Mouse (Mus musculus) B cell, adult 2 months (primary cell): ENCODE data around the gene Fcer2a.
A peak's percentile ranks its signal among the peaks of the same experiment; 100 is the strongest.

Experiments used
- DNase-seq, 2 experiments: peaks; one replicate each; pipeline ENCODE4 v3.0.0; 2022

The Fcer2a gene

DNA sequence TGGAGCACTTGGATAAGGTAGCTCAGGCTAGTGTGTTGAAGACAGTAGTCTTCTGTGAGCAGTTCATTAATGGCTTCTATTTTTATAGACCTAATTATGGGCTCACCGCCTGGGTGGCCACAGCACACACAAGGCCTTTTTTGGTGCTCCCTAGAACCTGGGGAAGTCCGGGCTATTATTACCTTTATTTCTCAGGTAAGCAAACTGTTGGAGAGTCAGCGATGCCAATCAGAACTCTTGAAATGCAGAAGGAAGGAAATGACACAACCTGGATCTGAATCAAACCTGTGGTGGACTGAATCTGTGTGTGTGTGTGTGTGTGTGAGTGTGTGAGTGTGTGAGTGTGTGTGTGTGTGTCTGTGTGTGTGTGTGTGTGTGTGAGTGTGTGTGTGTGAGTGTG is at the start of gene Fcer2a:
Gene Fcer2a, minus strand, starts transcription at position 55 of the 400 bp plus-strand sequence.
- DNase-seq, result peak; percentile 60 to 73

DNA sequence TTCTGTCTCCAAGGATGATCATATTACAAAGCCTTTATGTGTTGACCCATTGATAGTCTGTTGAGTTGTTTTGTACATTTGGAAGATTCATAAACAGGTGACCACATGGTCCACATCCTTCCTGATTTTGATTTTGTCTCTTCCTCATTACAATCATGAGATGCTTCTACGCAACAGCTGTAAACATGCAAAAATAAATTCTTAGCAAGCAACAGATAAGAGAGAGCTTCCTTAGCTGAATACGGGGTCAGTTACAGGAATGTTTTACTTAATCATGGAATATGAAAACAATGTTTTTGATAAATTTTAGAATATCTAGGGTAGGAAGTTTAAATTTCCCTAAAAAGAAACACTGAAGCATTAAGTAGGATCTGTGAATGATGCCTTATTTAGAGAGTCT is 43.0 kb upstream of the Fcer2a start:
- DNase-seq, result no peak

DNA sequence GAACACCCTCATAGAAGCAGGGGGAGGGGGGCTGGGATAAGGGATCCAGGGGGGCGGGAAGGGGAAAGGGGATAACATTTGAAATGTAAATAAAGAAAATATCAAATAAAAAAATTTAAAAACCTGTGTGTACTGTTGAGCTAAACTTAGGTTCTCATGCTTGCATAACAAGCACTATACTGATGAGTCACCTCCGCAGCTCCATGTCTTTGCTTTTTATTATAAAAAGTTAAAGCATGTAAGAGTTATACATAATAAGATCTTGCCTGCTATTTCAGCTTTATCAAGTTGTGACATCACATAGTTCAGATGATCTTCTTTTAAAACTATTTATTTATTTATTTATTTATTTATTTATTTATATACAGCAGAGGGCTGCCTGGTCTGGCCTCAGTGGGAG is 41.6 kb upstream of the Fcer2a start:
- DNase-seq, result no peak

DNA sequence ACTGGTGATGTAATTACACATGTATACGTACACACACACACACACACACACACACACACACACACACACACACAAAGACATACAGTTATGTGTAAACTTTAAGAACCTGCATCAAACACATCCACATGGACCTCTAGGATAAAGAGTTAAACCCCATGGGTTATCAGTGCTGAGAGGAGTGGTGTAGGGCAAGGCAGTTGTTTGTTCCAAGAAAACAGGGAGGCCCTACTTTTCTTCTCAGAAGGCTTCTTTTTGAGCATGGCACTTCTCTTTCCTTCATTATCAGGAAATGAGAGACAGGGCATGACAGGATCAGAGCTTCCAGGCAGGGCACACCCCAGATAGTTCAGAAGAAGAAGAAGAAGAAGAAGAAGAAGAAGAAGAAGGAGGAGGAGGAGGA is 40.1 kb upstream of the Fcer2a start:
- no peak for DNase-seq

DNA sequence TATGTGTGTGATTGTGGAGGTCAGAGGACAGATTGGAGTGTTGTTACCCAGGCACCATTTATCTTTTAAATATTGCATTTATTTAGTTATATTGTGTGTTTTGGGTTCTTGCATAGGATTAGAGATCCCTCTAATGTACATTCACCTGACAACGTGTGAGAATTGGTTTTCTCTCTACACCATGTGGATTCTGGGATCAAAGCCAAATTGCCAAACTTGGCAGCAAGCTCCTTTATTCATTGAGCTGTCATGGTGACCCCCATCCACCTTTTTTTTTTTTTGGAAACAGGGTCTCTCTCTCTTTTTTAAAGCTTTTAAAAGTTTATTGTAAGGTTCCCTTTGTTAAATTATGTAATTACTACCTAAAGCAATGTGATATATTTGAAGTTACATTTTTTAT is 27.1 kb upstream of the Fcer2a start:
- no peak for DNase-seq

DNA sequence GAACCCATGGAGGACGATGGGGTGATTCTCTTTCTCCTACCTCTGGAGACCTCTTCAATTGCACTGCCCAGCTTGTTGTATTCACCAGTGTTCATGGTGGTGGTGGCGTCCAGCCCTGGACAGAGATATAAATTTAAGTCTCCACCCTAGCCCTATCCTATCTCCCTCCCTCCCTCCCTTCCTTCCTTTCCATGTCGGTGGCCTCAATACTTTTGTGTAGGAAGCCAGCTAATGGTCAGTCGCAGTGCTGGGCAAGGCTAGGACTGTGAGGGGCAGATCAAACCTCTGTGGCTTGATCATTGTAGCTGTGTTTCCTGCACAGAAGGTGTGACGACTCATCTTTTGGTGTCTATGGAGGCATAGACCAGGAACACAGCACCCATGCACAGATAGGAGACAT is 26.6 kb upstream of the Fcer2a start, which contains the start of gene Clec4g:
Gene Clec4g, minus strand, starts transcription at position 101 of the 400 bp plus-strand sequence.
- DNase-seq, result no peak

DNA sequence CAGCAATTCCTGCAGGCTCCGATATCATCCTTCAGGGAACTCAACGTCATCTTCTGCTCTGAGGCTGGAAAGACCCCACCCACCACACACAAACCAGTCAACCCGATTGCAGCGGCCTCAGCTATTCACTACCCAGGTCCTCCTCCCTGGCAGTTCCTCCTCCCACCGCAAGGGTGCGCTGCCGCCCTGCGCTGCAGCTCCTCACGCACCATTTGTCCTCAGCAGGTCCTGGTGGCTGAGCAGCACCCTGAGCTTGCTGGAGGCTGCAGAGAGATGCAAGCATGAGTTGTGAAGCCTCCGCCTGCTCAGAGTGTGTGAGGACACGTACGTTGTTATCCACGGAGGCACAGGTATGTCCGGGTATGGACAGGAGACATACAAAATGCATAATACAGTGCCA is 24.6 kb upstream of the Fcer2a start:
- peak; percentile 92 to 93 for DNase-seq

DNA sequence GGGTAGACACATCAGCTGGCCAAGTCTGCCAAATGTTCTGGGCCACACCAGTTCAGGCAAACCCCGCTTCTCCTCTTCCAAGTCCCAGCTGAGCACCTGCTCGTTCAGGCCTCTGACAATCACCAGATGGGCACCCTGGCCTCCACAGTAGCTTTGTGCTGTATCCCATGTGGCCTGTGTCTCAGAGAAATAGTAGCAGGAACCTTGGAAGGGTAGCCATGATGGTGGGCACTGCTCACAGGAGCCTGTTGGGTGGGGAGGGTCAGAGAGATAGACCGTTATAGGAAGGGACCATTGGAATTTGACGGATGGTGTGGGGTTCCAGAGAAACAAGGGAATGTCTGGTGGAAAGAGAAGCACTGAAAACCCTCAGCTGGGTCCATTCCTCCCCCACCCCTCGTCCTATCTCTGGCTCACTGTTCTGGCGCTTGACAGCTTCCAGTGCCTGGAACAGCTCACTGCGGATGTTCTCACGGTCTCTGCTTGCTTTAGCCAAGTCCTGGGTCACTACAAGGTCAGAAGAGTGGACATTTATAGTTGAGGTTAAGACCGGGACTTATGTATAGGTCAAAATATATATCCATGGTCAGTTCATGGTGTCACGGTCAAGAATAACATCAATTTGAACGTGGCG is 23.5 kb upstream of the Fcer2a start:
- DNase-seq, result no peak

DNA sequence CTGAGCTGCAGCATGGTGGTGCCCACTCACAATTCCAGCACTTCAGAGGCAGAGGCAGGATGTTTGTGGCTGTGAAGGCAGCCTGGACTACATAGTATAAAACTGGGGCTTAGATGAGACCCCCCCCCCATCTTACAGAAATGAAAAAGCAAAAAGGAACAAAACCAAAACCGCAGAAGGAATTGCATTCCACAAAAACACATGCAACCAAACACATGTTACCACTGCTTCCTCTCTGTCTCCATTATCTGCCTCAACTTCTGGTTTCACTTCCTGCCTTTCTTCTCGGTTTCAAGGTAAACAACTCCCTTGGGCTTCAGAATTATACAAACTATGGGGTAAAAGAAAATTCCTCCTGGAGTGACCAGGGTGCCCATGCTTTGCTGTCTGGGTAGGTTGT is 17.7 kb upstream of the Fcer2a start:
- peak; percentile 50 to 55 for DNase-seq

DNA sequence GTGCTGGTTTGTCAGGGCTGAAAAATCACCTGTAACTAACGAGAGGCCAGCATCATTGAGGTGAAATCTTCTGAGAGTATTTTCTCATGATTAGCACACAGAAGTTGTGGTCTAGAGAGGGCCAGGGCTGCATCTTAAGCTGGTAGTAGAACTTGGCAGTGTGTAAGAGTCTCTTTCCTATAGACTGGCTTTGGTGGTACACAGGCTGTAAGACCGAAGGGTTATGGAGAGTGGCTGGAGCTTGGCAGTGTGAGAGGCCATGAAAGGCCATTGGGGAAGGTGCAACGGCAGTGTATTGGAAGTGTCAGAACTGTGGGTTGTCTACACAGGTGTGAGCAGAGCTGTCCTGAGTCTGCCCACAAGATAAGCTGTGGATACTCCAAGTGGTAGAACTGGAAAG is 16.3 kb upstream of the Fcer2a start:
- DNase-seq, result peak in 1 of 2 experiments; percentile 27

DNA sequence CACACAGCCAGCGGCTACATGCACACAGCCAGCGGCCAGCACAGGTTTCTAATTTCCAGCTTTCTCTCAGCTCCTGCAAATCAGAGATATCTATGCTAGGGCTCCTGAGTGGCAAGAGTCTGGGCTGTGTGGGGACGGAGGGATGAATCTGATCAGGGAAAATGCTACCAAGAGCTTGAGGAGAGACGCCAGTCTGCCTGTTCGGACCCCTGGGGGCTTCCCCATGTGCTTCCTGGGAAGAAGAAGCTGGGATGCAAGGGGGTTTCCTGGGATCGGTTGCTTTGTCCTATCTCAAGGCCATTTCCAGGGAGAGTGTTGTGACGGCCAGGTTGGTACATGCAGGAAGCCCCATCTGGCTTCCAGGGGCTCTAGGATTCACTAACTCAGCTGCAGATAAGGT is 13.6 kb upstream of the Fcer2a start:
- DNase-seq, result no peak

DNA sequence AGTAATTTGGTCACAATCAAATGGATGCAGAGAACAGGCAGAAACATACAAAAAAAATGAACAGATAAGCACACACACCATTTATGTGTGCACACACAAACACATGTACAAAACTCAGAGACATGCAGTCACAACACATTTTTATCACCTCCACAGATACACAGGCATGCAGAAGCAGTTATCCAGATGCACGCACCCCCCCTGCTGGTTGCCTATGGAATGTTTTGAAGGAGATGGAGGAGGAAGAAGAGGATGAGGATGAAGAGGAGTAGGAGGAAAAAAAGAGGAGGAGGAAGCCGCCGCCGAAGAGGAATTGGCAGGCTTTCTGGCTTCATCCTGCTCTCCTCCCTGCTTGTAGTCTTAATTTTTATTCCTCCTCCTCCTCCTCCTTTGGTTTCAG is 11.7 kb upstream of the Fcer2a start:
- DNase-seq, result no peak

DNA sequence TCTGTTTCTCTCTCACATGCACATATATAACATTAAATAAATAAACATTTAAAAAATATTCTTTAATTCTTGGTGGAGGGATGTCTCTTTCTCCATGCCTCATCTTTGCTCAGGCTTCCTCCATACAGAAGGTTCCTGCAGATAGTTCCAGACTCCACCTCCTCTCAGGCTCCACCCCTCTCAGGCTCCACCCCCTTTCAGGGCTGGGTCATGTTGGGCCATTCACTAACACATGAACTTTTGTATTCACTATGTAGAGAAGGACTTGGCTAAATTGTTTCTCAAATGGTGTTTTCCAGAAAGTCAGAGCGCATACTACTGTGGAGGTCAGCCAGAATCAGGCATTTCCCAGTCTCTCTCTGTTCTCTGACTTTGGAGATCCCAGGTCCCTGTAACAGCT is 7.5 kb upstream of the Fcer2a start:
- peak; percentile 55 to 63 for DNase-seq

DNA sequence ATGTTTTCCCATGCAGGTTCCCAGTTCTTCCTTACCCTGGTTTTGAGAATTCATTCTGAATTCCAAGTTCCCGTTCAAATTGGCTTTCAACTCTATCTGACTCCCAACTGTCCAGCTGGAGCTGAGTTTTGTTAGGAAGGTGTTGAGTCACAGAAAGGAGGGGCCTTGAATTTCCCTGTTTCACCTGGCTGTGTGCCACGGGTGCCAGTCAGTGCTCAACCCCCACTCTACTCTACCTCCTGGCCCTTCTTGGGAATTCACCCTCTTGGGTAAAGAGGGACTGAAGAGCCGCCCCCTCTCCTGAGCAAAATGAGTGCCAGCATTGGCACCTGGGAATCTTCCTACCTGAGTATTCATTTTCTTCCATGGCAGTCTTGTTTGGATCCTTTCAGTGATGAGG is 3.2 kb downstream of the Fcer2a start:
- no peak for DNase-seq

DNA sequence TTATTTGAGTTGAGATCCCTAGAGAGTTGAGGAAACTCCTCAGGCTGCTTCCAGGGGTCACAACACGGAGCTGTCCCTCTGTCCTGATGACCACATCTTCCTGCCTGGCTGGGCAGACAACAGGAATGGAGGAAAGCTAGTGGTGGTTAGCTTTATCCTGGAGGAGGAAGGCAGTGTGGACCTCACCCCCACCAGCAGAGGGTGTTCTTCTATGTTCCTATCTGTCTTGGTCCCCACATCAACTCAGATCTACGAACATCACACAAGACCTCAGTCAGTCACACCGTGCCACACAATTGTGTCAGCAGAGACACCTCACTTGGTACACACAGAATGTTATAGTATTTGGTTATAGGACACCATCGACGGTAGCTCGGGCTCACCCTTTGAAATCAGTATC is 6.4 kb downstream of the Fcer2a start:
- no peak for DNase-seq

DNA sequence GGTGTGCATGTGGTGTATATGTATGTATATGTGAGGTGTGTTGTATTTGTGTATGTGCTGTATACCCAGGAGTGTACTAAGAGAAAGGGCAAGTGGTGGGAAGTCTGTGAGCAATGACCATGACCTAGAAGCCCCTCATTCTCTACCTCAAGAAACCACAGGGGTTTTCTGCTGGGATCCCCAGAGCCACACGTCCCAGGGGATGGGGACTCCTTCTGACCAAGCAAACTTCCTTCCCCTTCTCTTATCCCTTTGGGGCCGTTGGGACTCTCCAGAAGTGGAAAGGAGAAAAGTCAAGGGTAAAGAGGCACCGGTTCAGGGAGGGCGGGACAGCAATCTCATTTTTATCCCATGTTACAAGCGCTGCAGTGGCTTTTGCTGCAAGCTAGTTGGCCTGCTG is 8.6 kb downstream of the Fcer2a start:
- DNase-seq, result no peak

DNA sequence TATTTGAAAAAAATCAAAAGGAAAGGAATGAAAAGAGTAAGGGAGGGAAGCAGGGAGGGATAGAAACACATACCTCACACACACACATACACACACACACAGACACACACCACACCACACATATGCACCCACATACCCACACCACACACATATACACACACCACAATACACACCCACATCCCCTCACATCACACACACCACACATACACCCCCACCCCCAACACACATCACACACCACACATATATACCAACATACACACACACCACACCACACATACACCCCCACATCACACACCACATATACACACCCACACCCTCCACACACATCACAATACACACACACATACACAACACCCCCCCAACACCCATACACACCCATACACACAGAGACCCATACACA is 9.4 kb downstream of the Fcer2a start:
- no peak for DNase-seq

DNA sequence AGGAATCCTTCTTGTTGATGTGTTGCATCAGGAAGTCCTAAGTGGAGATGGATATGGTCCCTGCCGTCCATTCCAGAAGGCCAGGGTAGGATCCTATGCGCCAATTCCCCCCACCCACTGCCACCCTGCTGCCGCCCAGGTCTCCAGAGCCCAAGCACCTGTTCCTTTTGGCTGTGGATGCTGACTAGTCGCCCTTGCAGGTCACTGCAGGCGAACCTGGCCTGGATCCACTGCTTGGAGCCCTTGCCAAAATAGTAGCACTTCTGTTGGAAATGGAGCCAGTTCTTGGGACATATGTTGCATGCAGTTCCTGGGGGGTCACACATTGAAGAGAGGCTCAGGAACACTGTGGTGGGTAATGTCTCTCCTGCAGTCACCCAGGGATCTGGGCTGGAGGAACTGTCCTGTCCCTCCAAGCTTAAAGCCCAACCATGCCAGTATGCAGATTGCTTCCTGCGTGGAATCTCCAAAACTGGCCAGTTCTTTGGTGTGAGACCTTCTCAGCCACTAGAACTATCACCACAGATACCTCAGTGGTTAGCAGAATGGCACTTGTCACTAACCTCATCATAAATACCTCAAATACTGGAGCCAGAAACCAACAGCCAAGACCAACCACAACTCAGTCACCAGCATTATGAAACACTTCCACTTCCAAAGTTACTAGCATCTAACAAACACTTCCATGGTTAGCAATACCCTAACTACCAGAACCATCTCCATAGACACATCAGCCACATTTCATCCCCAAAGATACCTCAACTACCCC is 10.4 kb downstream of the Fcer2a start:
- DNase-seq, result no peak

DNA sequence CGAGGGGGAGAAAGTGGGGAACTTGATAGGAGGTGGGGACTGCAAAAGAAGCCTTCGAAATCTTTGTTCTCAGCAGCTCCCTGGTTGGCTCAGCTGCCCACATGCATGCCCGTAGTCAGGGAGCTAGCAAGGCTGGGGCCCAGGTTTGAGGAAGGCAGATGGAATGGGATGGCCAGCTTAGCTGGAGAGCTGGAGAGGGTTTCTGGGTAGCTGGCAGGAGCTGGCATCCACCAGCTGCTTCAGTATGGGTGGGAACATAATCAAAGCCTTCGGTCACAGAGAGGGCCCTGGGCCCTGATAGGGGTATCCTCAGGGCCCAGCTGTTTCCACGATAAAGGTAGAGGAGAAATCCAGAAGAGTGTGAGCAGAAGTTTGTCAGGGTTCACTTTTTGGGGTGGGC is 11.5 kb downstream of the Fcer2a start:
- no peak for DNase-seq

DNA sequence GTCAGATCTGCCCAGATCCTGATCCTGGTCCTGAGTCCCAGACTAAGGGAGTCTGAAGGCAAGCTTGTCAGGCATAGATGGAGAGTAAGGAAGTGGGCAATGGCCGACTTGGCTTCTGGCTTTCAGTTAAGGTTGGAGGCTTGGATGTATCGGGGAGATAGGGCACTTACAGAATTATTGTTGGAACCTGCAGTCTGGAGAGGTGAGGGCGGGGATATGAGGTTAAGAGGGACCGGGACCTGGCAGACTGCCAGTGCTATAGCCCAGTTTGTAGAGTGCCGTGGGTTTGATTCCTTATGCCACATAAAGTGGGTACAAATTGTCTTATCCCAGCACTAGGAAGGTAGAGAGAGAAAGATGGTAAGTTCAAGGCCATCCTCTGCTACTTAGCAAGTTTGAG is 14.3 kb downstream of the Fcer2a start:
- no peak for DNase-seq

DNA sequence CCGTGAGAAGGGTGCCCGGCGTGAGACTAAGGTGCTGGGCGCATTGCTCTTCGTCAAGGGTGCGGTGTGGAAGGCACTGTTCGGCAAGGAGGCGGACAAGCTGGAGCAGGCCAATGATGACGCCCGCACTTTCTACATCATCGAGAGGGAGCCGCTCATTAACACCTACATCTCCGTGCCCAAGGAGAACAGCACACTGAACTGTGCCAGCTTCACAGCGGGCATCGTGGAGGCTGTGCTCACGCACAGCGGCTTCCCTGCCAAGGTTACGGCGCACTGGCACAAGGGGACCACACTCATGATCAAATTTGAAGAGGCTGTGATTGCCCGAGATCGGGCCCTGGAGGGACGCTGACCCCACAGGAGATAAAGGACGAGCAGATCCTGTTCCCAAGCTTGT is 14.7 kb downstream of the Fcer2a start:
- DNase-seq, result no peak

DNA sequence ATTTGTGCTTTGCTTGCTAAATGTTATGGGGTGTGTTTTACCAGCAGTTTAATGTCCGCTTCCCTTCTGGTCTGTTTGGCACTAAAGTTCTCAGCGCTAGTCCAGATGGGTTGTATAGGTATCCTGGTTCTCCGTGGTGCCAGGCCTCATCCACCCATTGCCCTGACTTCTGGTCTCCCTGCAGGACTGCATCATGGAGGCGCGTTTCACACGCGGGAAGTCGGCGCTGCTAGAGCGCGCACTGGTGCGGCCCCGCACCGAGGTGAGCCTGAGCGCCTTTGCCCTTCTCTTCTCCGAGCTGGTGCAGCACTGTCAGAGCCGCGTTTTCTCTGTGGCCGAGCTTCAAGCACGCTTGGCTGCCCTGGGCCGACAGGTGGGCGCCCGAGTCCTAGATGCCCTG is 15.1 kb downstream of the Fcer2a start:
- no peak for DNase-seq

DNA sequence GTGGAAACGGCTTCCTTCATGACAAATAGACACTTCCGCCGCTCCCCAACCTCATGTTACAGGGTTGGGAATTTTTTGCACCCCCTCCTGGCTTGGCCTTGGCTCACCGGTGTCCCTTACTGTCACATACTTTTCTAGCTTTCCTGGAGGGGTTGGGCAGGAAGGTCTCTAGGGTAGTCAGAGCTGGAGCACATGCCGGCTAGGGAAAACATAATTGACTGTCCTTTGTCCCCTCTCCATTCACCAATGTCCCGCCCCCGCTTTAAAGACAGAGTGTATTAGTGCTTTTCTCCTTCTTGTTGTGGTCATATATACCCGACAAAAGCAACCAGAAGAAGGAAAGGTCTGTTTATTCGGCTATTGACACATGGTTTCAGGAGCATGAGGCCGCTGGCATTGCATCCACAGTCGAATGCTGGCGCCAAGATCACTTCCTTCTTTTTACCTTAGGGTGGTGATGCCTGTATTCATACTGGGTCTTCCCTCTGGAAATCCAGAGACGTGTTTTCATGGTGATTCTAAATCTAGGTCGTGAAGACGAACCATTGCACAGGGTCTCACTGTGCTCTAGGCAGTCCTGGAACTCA is 16.9 kb downstream of the Fcer2a start:
- DNase-seq, result no peak
